Comparison of ENCODE assay signal across 9 mouse cellular contexts in the genomic region with DNA sequence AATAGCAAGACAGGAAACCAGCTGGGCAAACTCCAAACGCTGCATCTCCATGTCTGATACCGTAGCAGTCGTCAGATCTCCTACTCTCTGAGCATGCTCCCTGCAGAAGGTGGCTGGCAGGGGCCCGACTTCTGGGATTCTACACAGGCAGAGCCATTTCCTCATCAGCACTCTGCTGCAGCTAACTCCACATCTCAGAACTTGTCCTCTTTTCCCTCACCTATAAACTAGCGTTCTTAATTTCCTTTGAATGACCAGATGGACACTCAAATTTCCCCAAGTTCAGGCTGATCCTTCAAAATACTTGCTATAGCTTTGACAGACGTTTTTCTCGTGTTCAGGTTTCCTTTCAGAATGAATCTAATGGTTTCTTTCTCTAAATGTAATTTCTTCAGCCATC. TPM values are rescaled to one million over a fixed set of nuclear protein-coding genes. Genes with fewer than 3 reads are reported as not detected.
DNase-seq lines count a peak whose midpoint lies in the region; ATAC-seq lines count a peak whose summit lies in the region.
"Had no signal": no experiment of that assay in that cellular context is flagged by ENCODE, and none has a peak within 500 bp of the region (broad histone marks: within the 10 kb centered on the region; RNA-seq: fewer than 3 reads in every experiment).

No protein-coding gene starts in this region.

- H3K9ac ChIP-seq in embryonic facial prominence, embryonic 14.5 days (ENCODE audit: low read depth, low read length), result peak overlapping the region; percentile 96
- H3K9ac ChIP-seq in neural tube, embryonic 15.5 days (replicated peaks), result peak overlapping the region; percentile 74

- WGBS in embryonic facial prominence, embryonic 14.5 days, result 36% methylated on average over 7 of the region's 7 CpGs
- 57% methylated on average over 7 of the region's 7 CpGs for WGBS in neural tube, embryonic 15.5 days

- no peaks in the 10 kb centered on the region for H3K27me3 ChIP-seq in erythroblast, embryonic 14.5 days (ENCODE audit: control insufficient read depth)
- H3K27me3 ChIP-seq in embryonic facial prominence, embryonic 14.5 days (replicated peaks; ENCODE audit: control insufficient read depth, insufficient read depth, low read length), result no peaks in the 10 kb centered on the region
- H3K27me3 ChIP-seq in neural tube, embryonic 15.5 days (replicated peaks), result no peaks in the 10 kb centered on the region
- H3K27me3 ChIP-seq: Patski had no signal

- H3K4me3 ChIP-seq in erythroblast, embryonic 14.5 days (replicated peaks), result peak overlapping the region; percentile 95
- H3K4me3 ChIP-seq in embryonic facial prominence, embryonic 14.5 days (ENCODE audit: low read depth, low read length), result peak overlapping the region; percentile 99
- H3K4me3 ChIP-seq in neural tube, embryonic 15.5 days (replicated peaks), result peak overlapping the region; percentile 78

- no peaks in the 10 kb centered on the region for H3K9me3 ChIP-seq in erythroblast, embryonic 14.5 days (ENCODE audit: control insufficient read depth, low read length)
- H3K9me3 ChIP-seq in embryonic facial prominence, embryonic 14.5 days (ENCODE audit: control insufficient read depth, low read length), result no peaks in the 10 kb centered on the region
- H3K9me3 ChIP-seq in neural tube, embryonic 15.5 days (replicated peaks), result no peaks in the 10 kb centered on the region

- H3K4me1 ChIP-seq in erythroblast, embryonic 14.5 days (ENCODE audit: control insufficient read depth), result peaks cover 26% of the 10 kb centered on the region
- H3K4me1 ChIP-seq in embryonic facial prominence, embryonic 14.5 days (ENCODE audit: control insufficient read depth, insufficient read depth, low read length), result peaks cover 20% of the 10 kb centered on the region
- peaks cover 24% of the 10 kb centered on the region for H3K4me1 ChIP-seq in neural tube, embryonic 15.5 days

- peaks cover 13% of the 10 kb centered on the region for H3K36me3 ChIP-seq in erythroblast, embryonic 14.5 days (ENCODE audit: control insufficient read depth)
- H3K36me3 ChIP-seq in embryonic facial prominence, embryonic 14.5 days (ENCODE audit: control insufficient read depth, insufficient read depth, low read length), result no peaks in the 10 kb centered on the region
- H3K36me3 ChIP-seq in neural tube, embryonic 15.5 days, result no peaks in the 10 kb centered on the region

- peak overlapping the region; percentile 78 for H3K4me2 ChIP-seq in embryonic facial prominence, embryonic 14.5 days (ENCODE audit: low read depth, low read length)
- peak overlapping the region; percentile 60 for H3K4me2 ChIP-seq in neural tube, embryonic 15.5 days

- H3K27ac ChIP-seq in embryonic facial prominence, embryonic 14.5 days (replicated peaks; ENCODE audit: low read depth, low read length), result no peak overlapping the region
- no peak overlapping the region; the same call in 1 of the 2 replicates for H3K27ac ChIP-seq in neural tube, embryonic 15.5 days (replicated peaks)

- DNase-seq in A20 (ENCODE audit: low read depth, low spot score), result peak; percentile 40
- no peak for DNase-seq in embryonic facial prominence, embryonic 14.5 days (ENCODE audit: low spot score)
- peak; percentile 15 to 27 for DNase-seq in kidney, postnatal 36 days
- DNase-seq in embryo, embryonic 10.5 days (ENCODE audit: low spot score), result no peak
- DNase-seq in frontal cortex, postnatal 10 days (ENCODE audit: low spot score in 2 of 2), result no peak

- ATAC-seq in erythroblast, adult 5-6 weeks (replicated peaks; ENCODE audit: low FRiP score, poor library complexity, severe bottlenecking), result no peak
- ATAC-seq in embryonic facial prominence, embryonic 14.5 days (ENCODE audit: low read depth), result no peak
- ATAC-seq in neural tube, embryonic 15.5 days (ENCODE audit: low FRiP score), result no peak

RNA-seq across cellular contexts. Expression of gene Thap12, which starts 1.1 kb away (rescaled TPM):
- 0.30 and 0.42 TPM in 2 replicates for polyA plus RNA-seq in erythroblast, embryonic 14.5 days (2012)
- total RNA-seq in erythroblast, adult 5-6 weeks (2015; ENCODE audit: low replicate concordance), result 4.8 and 11.3 TPM in 2 replicates
- 7.2 and 11.8 TPM in 2 replicates for total RNA-seq in erythroblast, adult 5-6 weeks (2017; ENCODE audit: low replicate concordance)
- polyA plus RNA-seq in embryonic facial prominence, embryonic 14.5 days (2014; fragmentation: Nextera tagmentation; extraction: Ambion mirVana), result 58.0 and 60.3 TPM in 2 replicates
- 43.1 and 45.3 TPM in 2 replicates for polyA plus RNA-seq in neural tube, embryonic 15.5 days (2015; fragmentation: Nextera tagmentation; extraction: Ambion mirVana)

RNA-seq across cellular contexts. Expression of gene Emsy, which starts 45.2 kb away (rescaled TPM):
- polyA plus RNA-seq in erythroblast, embryonic 14.5 days (2012), result 0.29 and 0.51 TPM in 2 replicates
- total RNA-seq in erythroblast, adult 5-6 weeks (2015; ENCODE audit: low replicate concordance), result 69.6 and 81.7 TPM in 2 replicates
- 50.3 and 55.3 TPM in 2 replicates for total RNA-seq in erythroblast, adult 5-6 weeks (2017; ENCODE audit: low replicate concordance)
- polyA plus RNA-seq in embryonic facial prominence, embryonic 14.5 days (2014; fragmentation: Nextera tagmentation; extraction: Ambion mirVana), result 34.0 and 34.1 TPM in 2 replicates
- polyA plus RNA-seq in neural tube, embryonic 15.5 days (2015; fragmentation: Nextera tagmentation; extraction: Ambion mirVana), result 25.1 and 31.3 TPM in 2 replicates

Comparison
In these comparisons a context has a peak if more than half of its experiments do, and no peak if none do; other contexts are left out.
1. DNase-seq: peak in A20 (single experiment) and kidney, postnatal 36 days (2 of 2); none in embryonic facial prominence, embryonic 14.5 days (single experiment), embryo, embryonic 10.5 days (single experiment) and frontal cortex, postnatal 10 days (0 of 2).
2. RNA of gene Thap12, which starts 1.1 kb away (polyA plus RNA-seq): 58.0 to 60.3 TPM in embryonic facial prominence, embryonic 14.5 days and 43.1 to 45.3 TPM in neural tube, embryonic 15.5 days; 0.30 to 0.42 TPM in erythroblast, embryonic 14.5 days; every median in the first group is over 10 times any median in the second.
3. RNA of gene Emsy, which starts 45.2 kb away (polyA plus RNA-seq): 34.0 to 34.1 TPM in embryonic facial prominence, embryonic 14.5 days and 25.1 to 31.3 TPM in neural tube, embryonic 15.5 days; 0.29 to 0.51 TPM in erythroblast, embryonic 14.5 days; every median in the first group is over 10 times any median in the second.
4. Peak in every context shown above with its lines, with median percentiles within 50 percentile points of each other: H3K4me3 ChIP-seq.